Mouse (Mus musculus) T-helper 1 cell (primary cell): Measurements from ENCODE around the gene Zc3h14.

Experiments used
- in situ Hi-C: fragments of 300-600 bp; cut with MboI, MseI; formaldehyde crosslinking; loops from one replicate; pipeline ENCODE4 v1.15.1; 2025; ENCODE audit warnings: high pct_unique_total_duplicates

The Zc3h14 gene

DNA sequence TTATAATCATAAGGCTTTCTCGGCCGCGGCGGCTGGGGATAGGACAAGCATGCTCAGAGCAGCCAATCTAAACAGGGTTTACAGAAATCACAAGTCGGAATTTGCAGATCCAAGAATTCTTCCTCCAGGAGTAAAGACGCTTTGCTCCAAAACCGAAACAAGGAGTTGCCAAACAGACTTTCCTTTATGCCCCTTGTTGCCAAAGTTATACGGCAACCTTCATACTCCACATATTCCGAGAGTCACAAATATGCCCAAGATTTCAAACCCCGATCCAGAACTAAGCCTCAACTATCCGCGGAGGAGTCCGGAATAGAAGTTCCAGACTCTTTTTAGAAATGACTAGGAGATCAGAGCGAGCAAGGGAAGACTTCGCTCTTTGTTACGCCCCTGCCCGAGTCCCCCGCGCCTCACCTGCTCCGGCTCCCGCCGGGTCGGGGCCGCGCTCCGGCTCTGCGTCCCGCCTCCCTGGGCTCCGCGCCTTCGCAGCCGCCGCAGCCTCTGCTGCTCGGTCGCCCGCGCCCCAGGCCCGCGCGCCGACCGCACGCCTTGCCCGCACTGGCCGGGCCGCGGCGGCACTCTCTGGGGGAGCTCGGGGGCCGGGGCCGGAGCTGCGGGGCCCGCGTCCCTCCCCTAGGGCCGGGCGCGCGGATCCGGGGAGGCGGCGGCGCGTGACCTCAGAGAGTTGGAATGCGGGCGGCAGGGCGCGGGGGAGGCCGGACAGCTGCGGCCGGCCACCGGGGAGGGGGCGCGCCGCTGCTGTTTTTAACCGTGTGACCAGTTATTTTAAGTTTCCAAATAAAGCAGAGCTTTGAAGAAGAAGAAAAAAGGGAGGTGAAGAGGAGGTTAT, 9.6 kb upstream of the Zc3h14 start, which contains the start of gene Ptpn21:
Gene Ptpn21 (minus strand): TSS at position 455 of the 850 bp plus-strand sequence.
- in situ Hi-C loops = loop anchor here (10.0 to 25.0 kb wide), 2 partner anchors 62 to 450 kb away; no protein-coding TSS in a partner anchor

DNA sequence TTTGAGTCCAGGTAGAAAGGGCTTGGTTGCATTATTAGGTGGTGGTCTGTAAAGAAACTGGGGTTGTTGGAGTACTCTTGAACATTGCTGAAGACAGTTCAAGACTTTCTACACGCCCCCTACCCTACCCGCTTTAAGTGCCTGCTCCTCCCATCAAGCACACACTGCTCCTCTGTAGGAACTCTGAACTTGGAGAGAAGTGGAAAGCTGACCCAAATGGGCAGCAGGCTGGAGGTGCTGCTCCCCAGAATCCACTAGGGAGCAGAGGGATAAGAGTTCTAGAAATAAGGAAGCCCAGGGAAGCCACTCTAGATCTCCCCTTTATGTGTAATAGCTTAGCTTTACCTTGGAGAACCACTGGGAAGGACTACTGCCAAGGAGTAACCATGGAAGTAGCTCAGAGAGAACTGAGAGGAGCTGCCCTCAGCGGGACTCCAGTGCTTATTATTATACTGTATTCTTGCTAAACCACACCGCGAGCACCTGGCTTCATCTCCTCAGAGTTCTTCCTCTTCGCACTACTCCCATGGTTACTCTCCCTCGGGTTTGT, 8.9 kb upstream of the Zc3h14 start:
- in situ Hi-C loops = loop anchor here (10.0 to 25.0 kb wide), 2 partner anchors 63 to 451 kb away; no protein-coding TSS in a partner anchor

DNA sequence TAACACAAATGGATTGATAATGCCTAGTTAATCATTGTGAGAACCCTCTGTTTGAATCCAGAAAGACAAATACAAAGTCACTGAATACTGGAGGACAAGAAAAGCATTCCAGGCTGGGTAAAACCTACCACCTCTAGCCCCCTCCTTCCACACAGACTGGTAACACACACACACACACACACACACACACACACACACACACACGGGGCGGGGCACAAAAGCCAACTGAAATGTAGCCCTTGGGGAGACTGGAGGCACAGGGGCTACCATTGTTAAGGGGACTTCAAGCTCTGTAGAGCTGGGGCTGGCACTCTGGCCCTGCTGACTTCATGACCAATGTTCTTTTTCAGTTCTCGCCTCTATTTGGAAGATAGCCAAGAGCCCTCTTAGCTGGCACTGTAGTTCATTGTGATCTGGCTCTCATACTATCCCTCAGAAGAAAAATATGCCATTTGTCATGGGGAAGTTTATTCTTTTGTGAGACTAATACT, 5.7 kb upstream of the Zc3h14 start:
- in situ Hi-C loops = loop anchor here (25.0 kb wide), 1 partner anchor 454 kb away; no protein-coding TSS in a partner anchor

DNA sequence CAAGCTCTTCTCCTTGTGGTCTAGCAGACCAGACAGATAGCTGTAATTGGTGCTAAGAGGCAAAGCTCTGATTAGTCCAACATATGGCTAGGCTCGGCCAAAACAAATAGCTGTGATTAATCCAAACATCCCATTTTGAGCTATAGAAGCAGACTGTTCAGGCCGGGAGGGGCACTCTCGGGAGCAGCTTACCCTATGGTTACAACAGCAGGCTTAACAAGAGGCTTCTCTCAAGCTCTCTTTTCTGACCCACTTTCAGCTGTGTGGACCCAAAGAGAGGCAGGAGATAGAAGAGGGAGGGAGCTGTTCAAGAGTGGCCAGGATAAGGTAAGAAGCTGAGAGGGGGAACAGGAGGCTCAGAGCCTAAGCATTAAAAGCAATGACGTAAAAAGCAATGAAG, 1.1 kb upstream of the Zc3h14 start:
- in situ Hi-C loops = loop anchor here (25.0 kb wide), 1 partner anchor 458 kb away; no protein-coding TSS in a partner anchor

DNA sequence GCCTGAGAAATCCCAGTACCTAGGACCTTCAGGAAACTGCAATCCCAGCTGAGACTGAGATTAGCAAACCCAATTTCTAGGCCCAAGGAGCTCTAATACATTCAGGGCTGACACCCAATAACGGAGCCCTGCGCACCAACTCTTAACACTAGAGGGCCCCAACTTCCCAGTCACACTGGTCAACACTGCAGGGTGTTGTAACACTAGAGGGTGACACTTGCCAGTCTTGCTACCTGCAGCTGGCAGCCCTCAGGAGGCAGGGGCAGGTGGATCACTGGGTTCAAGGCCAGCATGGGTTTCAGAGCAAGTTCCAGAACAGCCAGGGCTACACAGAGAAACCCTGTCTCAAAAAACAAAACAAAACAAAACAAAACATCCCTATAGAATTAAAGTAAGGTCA, 633 bp upstream of the Zc3h14 start:
- in situ Hi-C loops = loop anchor here (25.0 kb wide), 1 partner anchor 459 kb away; no protein-coding TSS in a partner anchor

DNA sequence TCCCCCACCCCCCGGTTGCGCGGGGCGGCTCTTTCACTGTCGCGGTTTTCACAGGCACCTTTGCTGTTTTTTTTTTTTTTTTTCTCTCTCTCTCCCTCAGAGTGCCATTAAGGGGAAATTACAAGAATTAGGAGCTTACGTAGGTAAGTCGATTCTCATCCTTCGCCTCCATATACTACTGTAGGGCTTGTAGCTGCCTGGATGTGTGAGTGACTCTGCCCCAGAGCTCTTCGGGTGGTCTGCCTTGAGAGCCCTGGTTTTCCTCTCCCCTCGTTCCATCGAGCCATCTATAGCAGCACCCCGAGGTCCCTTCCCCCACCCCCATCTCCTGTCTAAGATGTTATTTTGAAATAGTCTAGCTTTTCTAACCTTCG, 603 bp downstream of the Zc3h14 start:
- in situ Hi-C loops = loop anchor here (25.0 kb wide), 1 partner anchor 460 kb away; no protein-coding TSS in a partner anchor

DNA sequence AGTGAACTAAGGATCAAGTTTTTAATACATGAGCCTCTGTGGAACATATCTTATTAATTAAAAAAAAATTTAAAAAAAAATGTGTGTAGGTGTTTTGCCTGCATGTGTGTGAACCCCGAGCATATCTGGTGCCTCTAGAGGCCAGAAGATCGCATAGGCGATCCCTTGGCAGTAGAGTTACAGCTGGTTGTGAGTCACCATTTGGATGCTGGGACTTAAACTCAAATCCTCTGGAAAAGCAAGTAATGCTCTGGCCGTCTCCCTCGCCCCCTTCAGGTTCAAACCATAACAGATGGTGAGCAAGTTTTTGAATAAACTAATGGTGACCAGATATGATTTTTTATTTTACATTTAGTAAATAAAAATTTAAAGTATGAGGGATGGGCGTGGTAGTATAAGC, 10.9 kb downstream of the Zc3h14 start:
- in situ Hi-C loops = no loop called here

DNA sequence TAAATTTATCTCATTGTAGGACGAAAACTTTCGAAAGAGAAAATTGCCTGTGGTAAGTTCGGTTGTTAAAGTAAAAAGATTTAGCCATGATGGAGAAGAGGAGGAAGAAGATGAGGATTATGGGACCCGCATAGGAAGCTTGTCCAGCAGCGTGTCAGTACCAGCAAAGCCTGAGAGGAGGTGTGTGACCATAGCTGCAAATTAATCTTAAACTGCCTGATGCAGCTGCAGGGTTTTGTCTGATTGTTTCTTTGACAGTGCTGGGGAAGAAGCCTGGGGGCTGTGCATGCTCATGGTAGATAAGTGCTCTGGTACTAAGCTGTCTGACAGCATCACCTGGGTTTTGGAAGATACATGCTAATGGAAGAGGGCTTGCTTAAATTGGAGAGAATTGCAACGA, 12.9 kb downstream of the Zc3h14 start:
- in situ Hi-C loops = no loop called here

DNA sequence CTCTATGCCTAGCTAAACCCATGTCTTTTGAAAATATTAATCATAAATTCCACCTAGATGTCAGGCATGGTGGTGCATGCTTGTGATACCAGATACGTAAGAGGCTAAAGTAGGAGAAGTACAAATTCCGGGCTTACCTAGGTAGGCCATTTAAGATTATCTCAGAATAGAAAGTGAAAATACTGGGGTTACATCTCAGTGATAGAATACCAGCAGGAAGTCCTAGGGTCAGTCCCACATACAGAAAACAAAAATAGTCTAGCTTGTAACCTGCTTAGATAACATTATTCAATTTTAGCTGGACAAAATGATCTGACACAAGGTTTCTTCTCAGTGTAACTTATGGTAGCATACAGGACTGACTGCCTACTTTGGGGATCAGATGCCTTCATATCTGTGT, 19.5 kb downstream of the Zc3h14 start:
- in situ Hi-C loops = no loop called here

DNA sequence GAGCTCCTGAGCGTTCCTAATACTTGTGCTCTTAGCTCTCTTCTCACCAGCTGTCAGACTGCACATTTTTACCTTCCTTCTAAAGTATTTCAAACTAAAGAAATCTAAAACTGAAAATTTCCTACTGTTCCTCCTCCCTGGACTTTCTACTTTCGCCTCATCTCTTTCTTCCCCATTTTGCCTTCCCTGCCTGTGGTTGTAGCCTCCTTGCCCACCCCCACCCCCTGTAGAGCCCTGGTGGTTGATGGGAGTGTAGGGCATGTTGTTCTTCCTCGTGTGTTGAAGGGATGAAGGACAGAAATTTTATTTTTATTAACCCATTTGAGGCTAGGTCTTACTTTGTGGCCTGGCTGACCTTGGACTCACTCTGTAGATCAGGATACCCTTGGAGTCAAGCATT, 30.7 kb downstream of the Zc3h14 start:
- in situ Hi-C loops = no loop called here

DNA sequence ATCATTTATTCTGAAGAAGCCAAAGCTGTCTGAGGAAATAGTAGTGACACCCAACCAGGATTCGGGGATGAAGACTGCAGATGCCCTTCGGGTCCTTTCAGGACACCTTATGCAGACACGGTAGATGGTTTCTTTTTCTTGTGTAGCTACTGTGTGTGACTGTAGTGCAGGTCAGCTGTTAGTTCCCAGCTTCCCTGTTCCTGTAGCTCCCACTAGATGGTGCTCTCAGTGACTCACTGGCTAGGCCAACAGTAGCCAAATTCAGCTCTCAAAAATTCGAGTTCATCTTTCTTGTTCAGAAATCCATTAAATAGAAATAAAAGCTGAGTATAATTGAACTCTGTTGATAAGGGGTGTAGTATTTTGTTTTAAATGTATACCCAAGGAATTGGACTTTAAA, 32.4 kb downstream of the Zc3h14 start:
- in situ Hi-C loops = no loop called here

DNA sequence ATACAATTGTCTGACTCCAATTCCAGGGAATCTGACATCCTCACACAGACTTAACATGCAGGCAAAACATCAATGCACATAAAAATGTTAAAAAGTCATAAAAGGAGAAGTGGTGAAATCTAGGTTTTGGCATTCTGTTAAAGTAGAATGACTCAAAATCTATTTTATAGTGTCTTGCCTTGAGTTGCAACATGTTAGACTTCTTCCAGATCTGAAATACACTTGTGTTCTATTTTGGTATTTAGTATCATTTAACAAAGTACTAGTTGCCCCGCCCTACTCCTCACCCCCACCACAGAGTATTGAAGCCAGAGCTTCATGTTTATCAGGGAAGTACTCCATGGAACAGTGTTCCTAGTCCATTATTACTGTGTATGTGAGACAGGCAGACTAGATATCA, 37.5 kb downstream of the Zc3h14 start:
- in situ Hi-C loops = no loop called here

DNA sequence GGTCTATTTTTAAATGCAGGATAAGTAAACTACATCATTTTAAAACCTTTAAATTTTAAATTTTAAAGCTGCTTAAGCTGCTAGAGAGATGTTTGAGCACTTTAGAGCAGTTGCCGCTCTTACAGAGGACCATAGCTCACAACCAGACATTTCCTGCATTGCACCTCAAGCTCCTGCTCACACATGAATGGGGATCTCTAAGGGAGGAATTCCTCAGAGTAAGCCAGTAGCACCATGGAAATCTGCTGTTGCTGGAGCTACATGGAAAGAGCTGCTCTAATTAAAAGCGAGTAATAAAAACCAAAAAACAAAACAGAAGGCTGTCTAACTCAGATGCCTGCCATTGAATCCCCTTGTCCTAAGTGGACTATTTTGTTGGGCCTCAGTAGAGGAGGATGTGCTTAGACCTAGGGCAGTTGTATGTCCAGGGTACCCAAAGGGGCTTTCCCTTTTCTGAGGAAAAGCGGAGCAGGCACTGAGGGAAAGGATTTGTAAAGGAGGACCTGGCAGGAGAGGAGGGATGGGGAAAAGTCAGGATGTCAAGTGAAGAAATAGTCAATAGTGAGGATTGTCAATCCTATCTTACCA, 49.1 kb downstream of the Zc3h14 start:
- in situ Hi-C loops = no loop called here

DNA sequence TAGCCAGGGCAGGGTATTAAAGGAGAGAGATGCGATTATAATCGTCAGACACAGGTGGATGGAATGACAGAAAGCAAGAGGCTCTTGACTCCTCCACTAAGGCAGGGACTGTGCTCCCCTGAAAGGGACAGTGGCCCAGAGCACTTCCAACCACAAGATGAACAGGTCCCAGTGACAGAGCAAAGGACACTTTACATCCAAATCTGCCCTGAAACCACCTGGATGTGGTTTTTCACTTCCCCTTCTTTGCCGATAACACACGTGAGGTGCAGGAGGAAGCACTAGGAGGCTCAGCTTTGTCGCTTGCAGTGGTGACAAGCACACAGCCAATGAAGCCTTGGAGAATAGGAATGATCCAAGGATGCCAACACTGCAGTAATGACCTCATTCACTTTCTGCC, 53.6 kb downstream of the Zc3h14 start:
- in situ Hi-C loops = no loop called here

DNA sequence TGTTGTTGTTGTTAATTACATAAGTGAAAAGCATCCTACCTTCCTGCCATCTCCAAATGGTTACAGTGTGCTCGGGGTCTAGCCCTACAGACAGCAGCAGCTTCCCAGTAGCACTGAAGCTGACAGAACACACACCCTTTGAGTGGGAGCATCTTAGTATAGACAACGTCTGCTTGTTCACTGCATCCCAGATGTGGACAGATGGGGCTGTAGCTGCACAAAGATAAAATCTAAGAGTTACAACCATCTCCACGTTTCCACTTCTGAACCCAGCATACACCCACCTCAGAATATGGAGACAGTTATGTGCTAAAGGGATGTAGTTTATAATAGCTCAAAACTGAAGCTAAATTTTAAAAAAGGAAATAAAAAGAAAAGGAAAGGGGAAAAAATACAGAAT, 55.5 kb downstream of the Zc3h14 start:
- in situ Hi-C loops = no loop called here

DNA sequence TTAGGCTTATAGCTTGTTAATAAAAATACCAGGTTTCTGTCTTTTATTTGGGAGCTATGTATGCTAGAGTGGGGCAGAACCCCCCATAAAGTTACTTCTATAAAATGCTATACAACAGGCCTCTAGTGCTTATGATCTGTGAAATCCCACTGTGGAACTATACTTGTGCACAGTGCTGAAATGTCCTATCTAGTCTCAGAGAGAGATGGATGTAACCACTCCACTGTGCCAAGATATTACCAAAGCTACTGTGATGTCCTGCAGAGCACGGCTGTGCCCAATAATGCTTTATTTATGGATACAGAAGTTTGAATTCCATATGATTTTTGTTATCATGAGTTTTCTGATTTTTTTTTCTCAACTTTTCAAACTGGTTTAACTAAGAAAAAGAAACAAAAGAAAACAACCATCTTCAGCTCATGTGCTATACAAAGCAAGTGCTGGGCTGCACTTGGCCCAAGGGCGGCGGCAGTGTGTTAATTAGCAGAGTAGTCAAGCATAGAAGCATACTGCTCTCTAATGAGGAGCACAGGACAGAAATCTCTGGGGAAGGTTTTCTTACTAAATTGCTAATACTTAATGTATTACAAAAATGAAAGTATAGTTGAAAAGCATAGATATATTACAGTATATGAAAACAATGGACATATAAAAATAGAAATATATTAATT, 57.4 kb downstream of the Zc3h14 start:
- in situ Hi-C loops = no loop called here

DNA sequence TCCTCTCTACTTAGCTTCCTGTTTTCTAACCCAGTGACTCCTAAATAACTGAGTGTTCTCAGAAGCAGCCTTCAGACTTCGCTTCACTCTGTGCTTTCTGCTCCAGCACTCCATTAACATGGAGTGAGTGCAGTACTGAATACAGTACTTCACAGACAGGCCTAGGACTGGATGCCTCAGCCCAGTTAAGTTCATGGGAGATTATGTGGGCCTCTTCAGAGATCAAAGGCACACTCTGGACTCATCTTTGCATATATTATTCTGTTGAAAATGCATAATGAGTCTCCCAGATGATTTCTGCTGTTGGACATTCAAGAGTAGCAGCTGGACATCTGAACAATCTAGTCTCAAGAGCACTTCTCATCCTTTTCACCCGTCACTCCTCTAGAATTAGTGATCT, 74.0 kb downstream of the Zc3h14 start:
- in situ Hi-C loops = no loop called here

DNA sequence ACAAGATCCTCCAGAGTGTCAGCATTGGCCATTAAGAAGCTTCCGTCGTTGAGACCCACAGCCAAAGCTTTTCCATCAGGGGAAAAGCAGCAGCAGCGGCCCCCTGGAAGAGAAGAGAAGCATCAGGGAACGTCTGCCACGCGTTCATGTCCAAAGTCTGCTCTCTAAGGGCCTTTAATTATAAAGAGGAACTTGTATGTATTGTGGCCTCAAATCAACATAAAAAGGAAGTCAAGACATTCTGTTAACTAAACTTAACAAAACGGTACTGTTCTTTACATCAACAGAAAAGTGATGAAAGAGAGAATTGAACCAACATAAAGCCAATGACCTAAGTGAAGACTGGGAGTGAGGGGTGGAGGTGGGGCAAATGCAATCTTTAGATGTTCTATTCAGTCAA, 84.4 kb downstream of the Zc3h14 start:
- in situ Hi-C loops = no loop called here

DNA sequence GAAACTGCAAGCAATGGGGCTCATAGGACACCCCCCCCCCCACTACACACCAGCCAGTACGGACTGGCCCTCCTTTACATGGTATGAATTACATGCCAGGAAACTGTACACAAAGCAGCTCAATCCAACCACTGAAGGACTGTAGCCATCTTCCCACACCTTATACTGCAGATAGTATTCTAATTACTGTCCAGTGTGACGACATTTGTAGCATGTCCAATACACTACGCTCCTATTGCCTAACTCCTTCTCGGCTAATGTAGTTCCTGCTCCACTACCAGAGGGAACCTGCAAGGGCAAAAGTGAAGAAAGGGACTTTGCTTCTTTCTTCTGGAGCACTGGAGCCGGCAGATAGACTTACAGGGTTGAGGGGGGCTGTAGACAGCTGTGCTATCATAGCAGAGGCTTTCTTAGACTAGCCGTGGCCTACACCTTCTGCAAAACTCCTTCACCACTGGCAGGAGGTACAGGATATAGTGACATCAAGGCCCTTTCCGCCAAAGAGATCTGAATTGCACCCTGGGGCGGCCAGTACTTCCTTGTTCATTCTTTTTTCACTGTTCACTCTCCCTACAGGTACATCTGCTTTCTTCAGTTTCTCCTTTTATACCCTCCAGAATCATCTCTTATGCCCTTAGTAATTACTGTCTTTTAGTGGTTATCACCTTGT, 86.3 kb downstream of the Zc3h14 start:
- in situ Hi-C loops = no loop called here

DNA sequence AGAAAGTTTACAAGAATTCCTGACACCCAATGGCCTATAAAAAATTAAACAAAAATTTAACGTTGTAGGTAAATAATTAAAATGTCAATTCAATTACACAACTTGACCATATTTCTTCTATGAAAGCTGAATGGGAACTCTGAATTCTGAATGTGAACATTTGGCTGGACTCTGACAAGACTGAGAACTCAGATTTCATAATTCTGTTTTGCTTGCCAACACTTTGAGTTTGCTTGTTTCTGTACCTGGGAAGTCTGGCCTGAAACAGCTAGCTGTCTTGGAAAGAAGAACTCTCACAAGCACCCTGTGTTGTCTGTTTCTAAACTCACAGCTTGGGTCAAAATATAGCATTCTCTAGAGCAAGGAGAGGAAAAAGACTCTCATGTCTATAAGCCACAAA, 87.1 kb downstream of the Zc3h14 start:
- in situ Hi-C loops = no loop called here

DNA sequence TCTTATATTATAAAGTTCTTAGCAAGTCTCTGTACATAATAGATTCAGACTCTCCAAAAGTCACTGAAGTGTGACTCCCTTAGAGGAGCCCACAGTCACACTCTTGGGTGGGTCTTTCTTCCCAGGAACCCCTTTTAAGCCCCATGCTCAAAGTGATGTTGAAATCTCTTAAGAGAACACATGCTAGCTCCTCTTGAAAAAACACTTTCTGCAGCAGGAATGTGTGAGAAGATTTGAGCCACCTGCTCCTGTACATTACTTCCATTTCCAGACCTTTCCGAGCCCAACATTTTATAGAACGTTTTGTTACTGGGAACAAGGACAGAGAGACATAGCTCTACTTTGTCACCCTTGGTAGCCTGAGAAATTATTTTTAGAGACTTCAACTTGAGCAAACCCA, 88.1 kb downstream of the Zc3h14 start:
- in situ Hi-C loops = no loop called here
